Mouse (Mus musculus) intestine, embryonic 15.5 days (tissue): Measurements from ENCODE around the gene Lypd6. TPM values are rescaled to one million over a fixed set of nuclear protein-coding genes. Genes with fewer than 3 reads are reported as not detected.

ENCODE experiments used
- ATAC-seq: fragments of 200-750 bp; cut with Nextera tagmentation; 2 replicates; pipeline ENCODE4 v1.8.0; 2017; ENCODE audit warnings: moderate TSS enrichment, moderate library complexity
- H3K27ac ChIP-seq: fragments of 300-500 bp; sonication (generic); 2 replicates; pipeline ENCODE4 v1.5.1; 2015; ENCODE audit warnings: mild to moderate bottlenecking, inconsistent platforms
- H3K27me3 ChIP-seq: fragments of 300-500 bp; sonication (generic); replicated peaks from 2 replicates; pipeline ENCODE4 v1.6.1; 2015; ENCODE audit warnings: inconsistent platforms
- H3K36me3 ChIP-seq: fragments of 300-500 bp; sonication (generic); 2 replicates; pipeline ENCODE4 v1.6.1; 2015; ENCODE audit warnings: inconsistent platforms
- H3K4me1 ChIP-seq: fragments of 300-500 bp; sonication (generic); replicated peaks from 2 replicates; pipeline ENCODE4 v1.6.1; 2015; ENCODE audit warnings: inconsistent platforms
- H3K4me2 ChIP-seq: fragments of 300-500 bp; sonication (generic); replicated peaks from 2 replicates; pipeline ENCODE4 v1.6.1; 2015; ENCODE audit warnings: mild to moderate bottlenecking, inconsistent platforms
- H3K4me3 ChIP-seq: fragments of 300-500 bp; sonication (generic); replicated peaks from 2 replicates; pipeline ENCODE4 v1.5.1; 2015; ENCODE audit warnings: inconsistent platforms
- H3K9ac ChIP-seq: fragments of 300-500 bp; sonication (generic); 2 replicates; pipeline ENCODE4 v1.6.1; 2015; ENCODE audit warnings: inconsistent platforms
- H3K9me3 ChIP-seq: fragments of 300-500 bp; sonication (generic); 2 replicates; pipeline ENCODE4 v1.6.1; 2016; ENCODE audit warnings: inconsistent platforms
- WGBS: fragments of 180-500 bp; shearing (Covaris S2); methylation state at CpG from one replicate; pipeline ENCODE4 v1.1.7; 2015; 5-methylcytosine and 5-hydroxymethylcytosine counted together
- polyA plus RNA-seq: library from polyadenylated mRNA; unstranded; fragments of >200 nt; fragmentation: Nextera tagmentation; extraction: Ambion mirVana; gene quantifications from 2 replicates; pipeline ENCODE4 v1.2.1, GENCODE M21; 2015

The Lypd6 gene
- polyA plus RNA-seq, 1 experiment from 2014 or later: 11.9 TPM

DNA sequence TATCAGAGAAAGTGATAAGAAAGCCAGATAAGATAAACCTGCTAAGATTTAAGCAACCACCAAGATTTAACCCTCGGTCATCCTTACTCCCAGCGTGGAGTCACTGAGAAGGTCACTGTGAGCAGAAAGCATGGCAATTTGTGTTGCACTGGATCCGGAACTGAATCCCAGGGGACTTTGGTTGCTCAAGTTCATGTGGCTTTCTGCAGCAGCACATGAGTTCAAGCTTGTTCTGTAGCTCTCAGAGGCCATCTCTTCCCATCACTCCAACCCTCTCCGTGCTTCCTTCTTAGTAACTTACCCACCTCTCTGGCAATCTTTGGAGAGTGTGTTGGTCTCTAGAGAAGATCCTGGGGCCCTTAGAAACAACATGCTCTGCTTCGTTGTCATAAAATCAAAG lies 84.6 kb downstream of the Lypd6 start:
- no peaks in the 10 kb centered on the region; the same call in 1 of the 2 replicates for H3K4me1 ChIP-seq
- WGBS: 62% methylated on average over 5 of the region's 5 CpGs
- H3K9me3 ChIP-seq: no peaks in the 10 kb centered on the region
- H3K9ac ChIP-seq: no peak overlapping the region
- no peaks in the 10 kb centered on the region for H3K27me3 ChIP-seq
- H3K4me2 ChIP-seq: 0 out of 2 replicates have a peak overlapping the region, but pooled peaks have one; percentile 26
- no peaks in the 10 kb centered on the region for H3K36me3 ChIP-seq
- no peak for ATAC-seq
- peak overlapping the region; percentile 8 for H3K27ac ChIP-seq
- no peak overlapping the region for H3K4me3 ChIP-seq

DNA sequence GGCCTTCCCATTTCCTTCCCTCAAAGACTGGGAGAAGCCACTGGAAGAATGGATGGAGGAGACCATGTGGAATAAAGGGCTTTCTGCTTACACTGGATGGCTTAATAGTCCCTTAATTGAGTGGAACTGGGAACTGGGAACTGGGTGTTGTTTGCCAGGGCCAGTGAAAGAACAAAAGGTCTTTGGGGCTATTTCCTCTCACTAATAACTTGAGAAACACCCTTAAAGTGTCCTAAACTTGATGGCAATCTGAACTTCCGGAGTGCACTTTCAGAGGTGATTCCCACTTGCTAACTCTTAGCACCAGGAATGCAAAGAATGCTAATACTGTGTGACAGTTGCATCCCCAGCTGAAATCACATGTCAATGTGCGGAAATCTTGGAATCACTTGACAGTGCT lies 85.2 kb downstream of the Lypd6 start:
- no peak overlapping the region for H3K4me2 ChIP-seq
- H3K4me1 ChIP-seq: no peaks in the 10 kb centered on the region; the same call in 1 of the 2 replicates
- no peak overlapping the region for H3K4me3 ChIP-seq
- 60% methylated on average over 2 of the region's 2 CpGs for WGBS
- no peak overlapping the region for H3K9ac ChIP-seq
- no peaks in the 10 kb centered on the region for H3K9me3 ChIP-seq
- ATAC-seq: no peak
- no peak overlapping the region for H3K27ac ChIP-seq
- no peaks in the 10 kb centered on the region for H3K36me3 ChIP-seq
- no peaks in the 10 kb centered on the region for H3K27me3 ChIP-seq

DNA sequence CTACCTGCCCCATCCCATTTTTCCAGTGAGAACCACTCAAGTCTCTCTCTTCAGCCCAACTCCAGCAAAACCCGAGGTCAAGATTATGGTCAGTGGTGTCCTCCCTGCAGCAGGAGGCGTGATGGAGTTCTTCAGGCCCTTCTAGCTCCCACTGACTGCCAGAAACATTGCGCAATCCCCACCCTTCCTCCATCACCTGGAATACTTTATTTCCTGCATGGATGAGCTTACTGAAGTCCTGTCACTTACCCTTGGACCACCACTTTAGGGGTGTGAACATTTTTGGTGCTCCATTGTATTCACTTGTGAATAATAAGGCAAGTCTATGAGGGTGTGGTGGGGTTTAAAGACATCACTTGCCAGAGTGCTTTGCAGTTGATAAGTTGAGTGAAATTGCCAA lies 85.7 kb downstream of the Lypd6 start:
- Histone ChIP-seq H3K27me3 (no peaks in the 10 kb centered on the region), H3K27ac (no peak overlapping the region), H3K4me3 (no peak overlapping the region), H3K9ac (no peak overlapping the region), H3K4me1 (no peaks in the 10 kb centered on the region; the same call in 1 of the 2 replicates), H3K4me2 (no peak overlapping the region), H3K9me3 (no peaks in the 10 kb centered on the region), H3K36me3 (no peaks in the 10 kb centered on the region)
- WGBS: 91% methylated on average over 3 of the region's 3 CpGs
- ATAC-seq: no peak

DNA sequence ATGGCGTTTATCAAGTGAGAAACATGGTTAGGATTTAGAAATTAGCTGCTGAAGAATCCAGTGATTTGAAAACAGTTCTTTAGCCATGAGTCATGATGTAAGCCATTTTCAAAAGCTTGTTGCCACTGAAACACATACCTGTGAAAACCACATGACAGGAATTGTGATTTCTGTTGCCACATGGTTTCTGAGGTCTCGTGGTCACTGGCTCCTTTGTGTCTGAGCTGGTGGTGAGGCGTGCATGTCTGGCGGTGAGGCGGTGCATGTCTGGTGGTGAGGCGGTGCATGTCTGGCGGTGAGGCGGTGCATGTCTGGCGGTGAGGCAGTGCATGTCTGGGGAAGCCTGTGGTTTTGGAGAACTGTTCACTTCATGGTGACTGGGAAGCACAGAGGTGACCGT lies 89.8 kb downstream of the Lypd6 start:
- H3K27ac ChIP-seq: no peak overlapping the region
- H3K36me3 ChIP-seq: no peaks in the 10 kb centered on the region
- no peak for ATAC-seq
- WGBS: 95% methylated on average over 10 of the region's 10 CpGs
- no peak overlapping the region for H3K4me3 ChIP-seq
- no peaks in the 10 kb centered on the region; the same call in 1 of the 2 replicates for H3K4me1 ChIP-seq
- H3K4me2 ChIP-seq: no peak overlapping the region
- H3K27me3 ChIP-seq: no peaks in the 10 kb centered on the region
- no peak overlapping the region for H3K9ac ChIP-seq
- no peaks in the 10 kb centered on the region for H3K9me3 ChIP-seq

DNA sequence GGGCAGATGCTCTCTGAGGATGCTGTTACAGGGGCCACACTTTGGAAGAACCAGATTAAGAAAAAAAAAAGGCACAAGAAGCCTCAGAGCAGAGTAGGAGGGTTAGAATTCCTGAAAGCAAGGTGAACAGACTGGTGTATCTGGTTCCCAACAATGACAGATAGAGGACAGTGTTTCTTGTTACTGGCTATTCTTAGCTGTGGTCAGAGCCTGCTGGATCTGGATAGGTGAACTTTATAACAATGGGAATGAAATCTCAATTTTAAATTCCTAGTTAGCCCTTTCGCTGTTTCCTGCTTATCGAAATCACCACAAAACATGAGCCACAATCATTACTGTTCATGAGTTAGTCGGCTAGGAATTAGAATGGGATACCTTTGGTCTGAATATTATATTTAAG lies 93.8 kb downstream of the Lypd6 start:
- Histone ChIP-seq H3K27me3 (no peaks in the 10 kb centered on the region), H3K36me3 (no peaks in the 10 kb centered on the region), H3K9me3 (no peaks in the 10 kb centered on the region), H3K4me3 (no peak overlapping the region), H3K4me1 (no peaks in the 10 kb centered on the region), H3K4me2 (no peak overlapping the region), H3K9ac (no peak overlapping the region), H3K27ac (no peak overlapping the region)
- WGBS: 91% methylated on average over 3 of the region's 3 CpGs
- no peak for ATAC-seq

DNA sequence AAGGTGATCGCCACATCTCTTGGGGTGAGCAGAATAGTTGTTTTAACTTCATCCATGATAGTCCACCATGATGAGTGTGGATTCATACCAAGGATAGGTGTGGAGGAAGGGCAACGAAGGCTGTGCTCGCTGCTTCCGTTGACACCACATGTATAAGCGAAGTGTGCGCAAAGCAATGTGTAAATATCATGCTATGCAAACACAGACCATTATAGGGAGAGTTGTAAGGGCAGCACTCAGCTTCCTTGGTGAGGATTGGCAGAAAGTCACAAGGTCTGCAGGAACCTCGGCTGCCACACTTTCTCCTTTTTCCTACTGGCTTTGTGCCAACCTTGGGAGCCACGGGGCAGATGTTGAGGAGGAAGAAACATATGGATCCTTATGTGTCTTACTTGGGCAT lies 97.4 kb downstream of the Lypd6 start:
- no peak for ATAC-seq
- 68% methylated on average over 8 of the region's 8 CpGs for WGBS
- Histone ChIP-seq H3K9me3 (no peaks in the 10 kb centered on the region), H3K4me1 (no peaks in the 10 kb centered on the region), H3K4me2 (no peak overlapping the region), H3K27ac (no peak overlapping the region), H3K36me3 (no peaks in the 10 kb centered on the region), H3K4me3 (no peak overlapping the region), H3K9ac (no peak overlapping the region), H3K27me3 (no peaks in the 10 kb centered on the region)

DNA sequence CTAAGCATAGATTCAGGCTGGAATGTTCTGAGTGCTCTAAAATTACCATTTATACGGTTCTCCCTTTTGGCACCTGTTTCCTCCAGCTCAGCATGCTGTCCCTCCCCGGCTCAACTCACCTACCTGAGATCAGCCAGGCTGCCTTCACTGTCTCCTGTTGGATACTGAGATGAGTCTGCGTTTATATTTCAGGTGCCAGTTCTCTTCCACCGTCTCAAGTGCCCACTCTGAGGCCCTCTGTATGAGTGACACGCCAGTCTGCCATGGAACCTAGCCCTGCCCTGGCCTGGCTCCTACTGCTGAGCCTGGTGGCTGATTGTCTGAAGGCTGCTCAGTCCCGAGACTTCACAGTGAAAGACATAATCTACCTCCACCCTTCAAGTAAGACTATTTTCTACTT lies 99.0 kb downstream of the Lypd6 start:
- 0 out of 2 replicates have a peak, but pooled peaks have one; percentile 42 for ATAC-seq
- H3K9me3 ChIP-seq: no peaks in the 10 kb centered on the region
- no peak overlapping the region for H3K4me2 ChIP-seq
- 55% methylated on average over 6 of the region's 6 CpGs for WGBS
- no peaks in the 10 kb centered on the region for H3K36me3 ChIP-seq
- H3K27ac ChIP-seq: no peak overlapping the region
- no peak overlapping the region for H3K4me3 ChIP-seq
- H3K27me3 ChIP-seq: no peaks in the 10 kb centered on the region
- no peak overlapping the region for H3K9ac ChIP-seq
- H3K4me1 ChIP-seq: no peaks in the 10 kb centered on the region

DNA sequence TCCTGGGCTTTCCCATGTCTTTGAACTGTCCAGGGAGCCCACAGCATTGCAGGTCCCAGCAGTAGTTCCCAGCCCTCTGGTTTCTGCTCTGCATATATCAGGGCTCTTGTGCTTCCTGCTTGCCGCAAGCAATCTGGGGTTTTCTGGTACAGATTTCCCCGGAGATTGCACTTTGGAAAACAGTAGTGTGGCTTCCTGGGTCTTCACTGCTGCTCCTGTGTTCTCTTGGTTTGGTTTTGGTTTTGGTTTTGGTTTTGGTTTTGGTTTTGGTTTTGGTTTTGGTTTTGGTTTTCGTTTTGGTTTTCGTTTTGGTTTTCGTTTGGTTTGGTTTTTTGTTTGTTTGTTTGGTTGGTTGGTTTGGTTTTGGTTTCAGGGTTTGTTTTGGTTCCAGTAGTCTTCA lies 99.9 kb downstream of the Lypd6 start:
- H3K4me1 ChIP-seq: no peaks in the 10 kb centered on the region
- ATAC-seq: 0 out of 2 replicates have a peak, but pooled peaks have one; percentile 28
- 73% methylated on average over 5 of the region's 5 CpGs for WGBS
- H3K9ac ChIP-seq: no peak overlapping the region
- no peaks in the 10 kb centered on the region for H3K36me3 ChIP-seq
- no peak overlapping the region for H3K27ac ChIP-seq
- no peaks in the 10 kb centered on the region for H3K27me3 ChIP-seq
- H3K4me3 ChIP-seq: no peak overlapping the region
- H3K9me3 ChIP-seq: no peaks in the 10 kb centered on the region
- no peak overlapping the region for H3K4me2 ChIP-seq

DNA sequence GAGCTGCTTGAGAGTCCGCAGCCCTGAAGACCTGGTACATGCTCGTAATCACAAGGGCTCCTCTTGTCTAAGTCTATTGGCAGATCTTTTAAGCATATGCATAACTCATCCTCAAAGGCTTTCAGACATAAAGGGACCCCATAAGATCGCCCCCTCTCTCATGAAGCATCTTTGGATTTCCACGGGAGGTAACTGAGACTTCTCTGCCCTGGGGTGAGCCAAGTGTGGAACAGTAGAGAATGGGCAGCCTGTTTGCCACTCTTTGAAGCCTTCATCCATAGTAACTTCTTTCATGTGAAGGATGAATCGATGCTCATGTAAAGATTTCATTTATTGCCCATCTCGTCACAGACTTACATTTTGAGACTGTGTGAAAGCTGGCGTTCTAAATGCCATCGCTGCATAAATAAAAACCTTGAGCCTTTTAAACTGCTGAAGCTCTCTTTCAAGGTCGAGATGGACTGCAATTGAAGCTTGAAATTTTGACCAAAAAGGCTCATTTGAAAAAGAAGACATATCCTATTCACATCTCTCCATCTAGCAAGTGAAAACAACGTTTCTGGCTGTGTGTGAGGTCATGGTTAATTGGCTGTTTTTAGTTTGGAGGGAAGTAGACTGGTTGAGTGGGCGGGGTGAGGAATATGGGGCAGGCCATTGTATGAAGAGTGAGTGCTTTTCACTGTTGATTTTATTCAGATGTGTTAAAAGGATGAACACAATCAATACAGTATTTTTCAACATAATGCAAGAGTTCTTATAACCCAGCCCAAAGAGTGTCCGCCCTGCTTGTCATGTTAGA lies 107.7 kb downstream of the Lypd6 start:
- Histone ChIP-seq H3K9me3 (no peaks in the 10 kb centered on the region), H3K4me1 (peaks cover 8% of the 10 kb centered on the region; the same call in 1 of the 2 replicates), H3K4me3 (no peak overlapping the region), H3K27ac (no peak overlapping the region), H3K9ac (no peak overlapping the region), H3K4me2 (no peak overlapping the region), H3K36me3 (no peaks in the 10 kb centered on the region), H3K27me3 (no peaks in the 10 kb centered on the region)
- no peak for ATAC-seq
- WGBS: 85% methylated on average over 12 of the region's 12 CpGs

DNA sequence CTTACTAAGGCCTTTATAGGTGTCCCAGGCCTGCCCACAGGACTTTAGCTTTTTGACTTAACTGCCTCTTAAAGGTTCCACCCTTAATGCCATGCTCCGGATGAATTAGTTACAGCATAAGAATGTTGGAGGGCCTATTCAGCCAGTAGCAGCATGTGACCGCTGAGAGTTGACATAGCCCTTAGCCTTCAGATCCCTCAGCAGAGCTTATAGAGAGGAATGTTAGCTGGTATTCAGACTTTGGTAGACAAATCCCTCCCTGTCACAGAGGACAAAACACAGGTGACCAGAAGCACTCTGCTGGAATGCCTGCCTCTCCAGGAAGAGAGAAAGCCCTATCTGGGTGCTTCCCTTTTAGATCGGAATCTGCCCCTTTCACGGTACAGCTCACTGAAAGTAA lies 109.5 kb downstream of the Lypd6 start:
- ATAC-seq: peak; percentile 44
- no peak overlapping the region for H3K27ac ChIP-seq

DNA sequence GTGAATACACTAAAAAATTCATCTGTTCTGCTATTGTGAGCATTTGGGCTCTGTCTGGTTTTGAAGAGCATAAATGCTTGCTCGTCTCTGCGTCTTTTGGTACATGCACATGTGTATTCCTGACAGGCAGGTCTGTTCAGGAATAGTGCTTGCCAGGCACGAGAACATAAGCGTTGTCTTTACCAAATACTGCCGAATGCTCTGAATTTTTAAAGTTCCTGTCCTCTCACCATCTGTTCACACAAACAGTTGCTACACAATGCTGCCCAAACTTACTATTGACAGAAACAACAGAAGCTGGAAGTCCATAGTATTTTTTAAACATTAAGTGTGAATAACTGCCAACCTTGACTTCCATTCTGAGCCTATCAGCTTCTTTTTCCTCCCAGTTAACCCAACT lies 112.9 kb downstream of the Lypd6 start:
- Histone ChIP-seq H3K9me3 (no peaks in the 10 kb centered on the region), H3K4me2 (no peak overlapping the region), H3K4me1 (peaks cover 8% of the 10 kb centered on the region; the same call in 1 of the 2 replicates), H3K27ac (no peak overlapping the region), H3K4me3 (no peak overlapping the region), H3K36me3 (no peaks in the 10 kb centered on the region), H3K27me3 (no peaks in the 10 kb centered on the region), H3K9ac (no peak overlapping the region)
- WGBS: 86% methylated on average over 5 of the region's 5 CpGs
- ATAC-seq: no peak

More for the DNA sequence above, 109.5 kb downstream of the Lypd6 start:
- no peak overlapping the region for H3K9ac ChIP-seq
- 23% methylated on average over 4 of the region's 4 CpGs for WGBS
- no peak overlapping the region for H3K4me3 ChIP-seq
- H3K36me3 ChIP-seq: no peaks in the 10 kb centered on the region
- no peaks in the 10 kb centered on the region for H3K27me3 ChIP-seq
- peaks cover 8% of the 10 kb centered on the region; the same call in 1 of the 2 replicates for H3K4me1 ChIP-seq
- H3K4me2 ChIP-seq: no peak overlapping the region
- no peaks in the 10 kb centered on the region for H3K9me3 ChIP-seq

DNA sequence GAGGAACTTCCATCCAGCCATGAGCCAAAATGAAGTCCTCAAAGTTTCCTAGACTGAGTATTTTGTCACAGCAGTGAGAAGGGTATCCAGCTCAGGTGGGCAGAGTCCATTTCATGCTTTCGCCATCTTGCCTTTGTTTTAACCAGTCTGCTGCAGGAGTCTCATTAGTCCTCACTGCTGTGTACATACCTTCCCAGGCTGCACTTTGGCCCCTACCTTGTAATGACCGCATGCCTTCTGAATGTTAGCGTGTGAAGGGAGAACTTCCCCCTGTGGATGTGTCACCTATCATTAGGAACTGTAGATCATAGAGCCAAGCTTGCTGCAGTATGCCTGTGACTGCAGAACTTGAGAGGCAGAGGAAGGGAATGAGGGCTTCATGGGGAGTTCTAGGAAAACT lies 114.2 kb downstream of the Lypd6 start:
- Histone ChIP-seq H3K36me3 (no peaks in the 10 kb centered on the region), H3K27me3 (no peaks in the 10 kb centered on the region), H3K9ac (no peak overlapping the region), H3K27ac (no peak overlapping the region), H3K4me2 (no peak overlapping the region), H3K4me3 (no peak overlapping the region), H3K9me3 (no peaks in the 10 kb centered on the region), H3K4me1 (peaks cover 8% of the 10 kb centered on the region; the same call in 1 of the 2 replicates)
- 66% methylated on average over 3 of the region's 3 CpGs for WGBS
- peak; percentile 93 for ATAC-seq

DNA sequence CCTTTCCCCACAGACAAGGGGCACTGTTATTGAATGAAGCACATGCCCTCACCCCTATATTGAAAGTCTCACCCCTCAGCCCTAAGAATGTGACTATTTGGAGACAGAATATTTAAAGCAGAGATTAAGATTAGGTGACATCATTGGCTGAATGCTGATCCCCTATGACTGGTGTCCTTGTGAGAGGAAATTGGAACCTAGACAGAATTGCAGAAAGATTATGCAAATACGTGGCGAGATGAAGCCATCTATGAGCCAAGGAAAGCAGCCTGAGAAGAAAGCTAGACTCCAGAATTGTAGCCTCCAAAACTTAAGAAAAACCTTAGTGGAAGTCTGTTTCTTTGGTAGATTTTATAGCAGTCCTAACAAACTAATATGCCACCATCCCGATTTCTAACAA lies 115.1 kb downstream of the Lypd6 start:
- Histone ChIP-seq H3K9me3 (no peaks in the 10 kb centered on the region), H3K9ac (no peak overlapping the region), H3K4me3 (no peak overlapping the region), H3K4me2 (no peak overlapping the region), H3K27ac (no peak overlapping the region), H3K36me3 (no peaks in the 10 kb centered on the region), H3K27me3 (no peaks in the 10 kb centered on the region), H3K4me1 (no peaks in the 10 kb centered on the region)
- WGBS: 88% methylated on average over 3 of the region's 3 CpGs
- no peak for ATAC-seq
